Mouse (Mus musculus): ENCODE data around the gene Chchd6. TPM values are rescaled to one million over a fixed set of nuclear protein-coding genes. Genes with fewer than 3 reads are reported as not detected.

The Chchd6 gene
- polyA plus RNA-seq, 1 experiment from 2014 or later = 42.7 TPM

GRCm38 (mm10) chr6:89457601-89458000, 137.9 kb downstream of the Chchd6 start:
- ATAC-seq (ENCODE audit: insufficient read depth, low FRiP score, low read depth) = no peak

GRCm38 (mm10) chr6:89456409-89456961, 139.0 kb downstream of the Chchd6 start:
- no peak overlapping the region for H3K4me3 ChIP-seq (replicated peaks)
- peaks cover 10% of the 10 kb centered on the region; the same call in 1 of the 2 replicates for H3K4me1 ChIP-seq
- no peak overlapping the region for H3K27ac ChIP-seq
- WGBS = 61% methylated on average over 1 of the region's 1 CpGs
- no peaks in the 10 kb centered on the region for H3K9me3 ChIP-seq
- H3K4me2 ChIP-seq = no peak overlapping the region
- no peaks in the 10 kb centered on the region for H3K27me3 ChIP-seq (replicated peaks)
- H3K9ac ChIP-seq = no peak overlapping the region
- ATAC-seq (ENCODE audit: insufficient read depth, low FRiP score, low read depth) = no peak
- H3K36me3 ChIP-seq = no peaks in the 10 kb centered on the region

More at GRCm38 (mm10) chr6:89457601-89458000, 137.9 kb downstream of the Chchd6 start:
- 58% methylated on average over 2 of the region's 2 CpGs for WGBS
- Histone ChIP-seq H3K9me3 (no peaks in the 10 kb centered on the region), H3K4me2 (no peak overlapping the region), H3K4me3 (replicated peaks) (no peak overlapping the region), H3K27ac (no peak overlapping the region), H3K9ac (no peak overlapping the region), H3K36me3 (no peaks in the 10 kb centered on the region), H3K27me3 (replicated peaks) (no peaks in the 10 kb centered on the region), H3K4me1 (peaks cover 10% of the 10 kb centered on the region; the same call in 1 of the 2 replicates)

- H3K27ac ChIP-seq = no peak overlapping the region
- no peak overlapping the region for H3K9ac ChIP-seq
- H3K27me3 ChIP-seq (replicated peaks) = no peaks in the 10 kb centered on the region
- H3K36me3 ChIP-seq = no peaks in the 10 kb centered on the region
- WGBS = 71% methylated on average over 4 of the region's 4 CpGs
- no peaks in the 10 kb centered on the region for H3K9me3 ChIP-seq
- ATAC-seq (ENCODE audit: insufficient read depth, low FRiP score, low read depth) = peak; percentile 62; the same call in 1 of the 2 replicates
- H3K4me3 ChIP-seq (replicated peaks) = no peak overlapping the region
- peaks cover 10% of the 10 kb centered on the region; the same call in 1 of the 2 replicates for H3K4me1 ChIP-seq
- no peak overlapping the region for H3K4me2 ChIP-seq
Measured at GRCm38 (mm10) chr6:89455523-89456000, 139.9 kb downstream of the Chchd6 start.

GRCm38 (mm10) chr6:89454437-89454836, 141.0 kb downstream of the Chchd6 start:
- 93% methylated on average over 2 of the region's 2 CpGs for WGBS
- Histone ChIP-seq H3K4me3 (replicated peaks) (no peak overlapping the region), H3K4me2 (no peak overlapping the region), H3K4me1 (peaks cover 10% of the 10 kb centered on the region; the same call in 1 of the 2 replicates), H3K27ac (no peak overlapping the region), H3K9ac (no peak overlapping the region), H3K27me3 (replicated peaks) (no peaks in the 10 kb centered on the region), H3K9me3 (no peaks in the 10 kb centered on the region), H3K36me3 (no peaks in the 10 kb centered on the region)
- ATAC-seq (ENCODE audit: insufficient read depth, low FRiP score, low read depth) = no peak

GRCm38 (mm10) chr6:89452976-89453674, 142.3 kb downstream of the Chchd6 start:
- H3K4me1 ChIP-seq = peaks cover 10% of the 10 kb centered on the region; the same call in 1 of the 2 replicates
- H3K27me3 ChIP-seq (replicated peaks) = no peaks in the 10 kb centered on the region
- no peaks in the 10 kb centered on the region for H3K9me3 ChIP-seq
- H3K4me3 ChIP-seq (replicated peaks) = no peak overlapping the region
- 54% methylated on average over 7 of the region's 7 CpGs for WGBS
- ATAC-seq (ENCODE audit: insufficient read depth, low FRiP score, low read depth) = no peak
- no peak overlapping the region for H3K4me2 ChIP-seq
- H3K9ac ChIP-seq = no peak overlapping the region
- H3K27ac ChIP-seq = peak overlapping the region; percentile 35; the same call in 1 of the 2 replicates
- H3K36me3 ChIP-seq = no peaks in the 10 kb centered on the region

- Histone ChIP-seq H3K27me3 (replicated peaks) (no peaks in the 10 kb centered on the region), H3K36me3 (no peaks in the 10 kb centered on the region), H3K9ac (no peak overlapping the region), H3K9me3 (no peaks in the 10 kb centered on the region), H3K27ac (no peak overlapping the region), H3K4me2 (no peak overlapping the region), H3K4me1 (peaks cover 10% of the 10 kb centered on the region; the same call in 1 of the 2 replicates), H3K4me3 (replicated peaks) (no peak overlapping the region)
- ATAC-seq (ENCODE audit: insufficient read depth, low FRiP score, low read depth) = no peak
- WGBS = 78% methylated on average over 6 of the region's 6 CpGs
Measured at GRCm38 (mm10) chr6:89452356-89452755, 143.1 kb downstream of the Chchd6 start.

GRCm38 (mm10) chr6:89448736-89449135, 146.7 kb downstream of the Chchd6 start:
- Histone ChIP-seq H3K9ac (no peak overlapping the region), H3K4me2 (no peak overlapping the region), H3K27me3 (replicated peaks) (no peaks in the 10 kb centered on the region), H3K27ac (no peak overlapping the region), H3K9me3 (no peaks in the 10 kb centered on the region), H3K4me1 (no peaks in the 10 kb centered on the region), H3K36me3 (no peaks in the 10 kb centered on the region), H3K4me3 (replicated peaks) (no peak overlapping the region)
- WGBS = 61% methylated on average over 3 of the region's 3 CpGs
- no peak for ATAC-seq (ENCODE audit: insufficient read depth, low FRiP score, low read depth)

- no peak for ATAC-seq (ENCODE audit: insufficient read depth, low FRiP score, low read depth)
- no peaks in the 10 kb centered on the region for H3K36me3 ChIP-seq
- no peaks in the 10 kb centered on the region for H3K4me1 ChIP-seq
- no peaks in the 10 kb centered on the region for H3K27me3 ChIP-seq (replicated peaks)
- H3K4me3 ChIP-seq (replicated peaks) = no peak overlapping the region
- no peak overlapping the region for H3K27ac ChIP-seq
- no peak overlapping the region for H3K9ac ChIP-seq
- H3K4me2 ChIP-seq = no peak overlapping the region
- 89% methylated on average over 4 of the region's 4 CpGs for WGBS
- no peaks in the 10 kb centered on the region for H3K9me3 ChIP-seq
Measured at GRCm38 (mm10) chr6:89440671-89441070, 154.8 kb downstream of the Chchd6 start.

- no peaks in the 10 kb centered on the region for H3K9me3 ChIP-seq
- ATAC-seq (ENCODE audit: insufficient read depth, low FRiP score, low read depth) = no peak
- 81% methylated on average over 2 of the region's 2 CpGs for whole genome bisulfite sequencing
- H3K4me3 ChIP-seq (replicated peaks) = no peak overlapping the region
- no peaks in the 10 kb centered on the region for H3K27me3 ChIP-seq (replicated peaks)
- no peak overlapping the region for H3K4me2 ChIP-seq
- no peak overlapping the region for H3K9ac ChIP-seq
- no peaks in the 10 kb centered on the region for H3K36me3 ChIP-seq
- no peaks in the 10 kb centered on the region for H3K4me1 ChIP-seq
- H3K27ac ChIP-seq = no peak overlapping the region
Measured at GRCm38 (mm10) chr6:89431920-89432482, 163.5 kb downstream of the Chchd6 start.

- H3K36me3 ChIP-seq = no peaks in the 10 kb centered on the region
- no peak overlapping the region for H3K9ac ChIP-seq
- H3K4me3 ChIP-seq (replicated peaks) = no peak overlapping the region
- H3K9me3 ChIP-seq = no peaks in the 10 kb centered on the region
- H3K27ac ChIP-seq = no peak overlapping the region
- no peaks in the 10 kb centered on the region for H3K4me1 ChIP-seq
- no peaks in the 10 kb centered on the region for H3K27me3 ChIP-seq (replicated peaks)
- ATAC-seq (ENCODE audit: insufficient read depth, low FRiP score, low read depth) = no peak
- no peak overlapping the region for H3K4me2 ChIP-seq
Measured at GRCm38 (mm10) chr6:89430749-89431148, 164.7 kb downstream of the Chchd6 start.

GRCm38 (mm10) chr6:89428661-89429375, 166.6 kb downstream of the Chchd6 start:
- H3K36me3 ChIP-seq = no peaks in the 10 kb centered on the region
- H3K27me3 ChIP-seq (replicated peaks) = no peaks in the 10 kb centered on the region
- 41% methylated on average over 2 of the region's 2 CpGs for WGBS
- no peak overlapping the region for H3K9ac ChIP-seq
- no peak overlapping the region for H3K4me2 ChIP-seq
- H3K9me3 ChIP-seq = no peaks in the 10 kb centered on the region
- H3K27ac ChIP-seq = no peak overlapping the region
- no peak for ATAC-seq (ENCODE audit: insufficient read depth, low FRiP score, low read depth)
- H3K4me3 ChIP-seq (replicated peaks) = no peak overlapping the region
- H3K4me1 ChIP-seq = no peaks in the 10 kb centered on the region

GRCm38 (mm10) chr6:89424461-89424860, 171.0 kb downstream of the Chchd6 start:
- H3K27me3 ChIP-seq (replicated peaks) = no peaks in the 10 kb centered on the region
- no peak for ATAC-seq (ENCODE audit: insufficient read depth, low FRiP score, low read depth)
- no peaks in the 10 kb centered on the region for H3K36me3 ChIP-seq
- H3K4me1 ChIP-seq = no peaks in the 10 kb centered on the region
- H3K27ac ChIP-seq = no peak overlapping the region
- WGBS = 77% methylated on average over 1 of the region's 1 CpGs
- H3K4me3 ChIP-seq (replicated peaks) = no peak overlapping the region
- no peaks in the 10 kb centered on the region for H3K9me3 ChIP-seq
- no peak overlapping the region for H3K4me2 ChIP-seq
- H3K9ac ChIP-seq = no peak overlapping the region
